Mouse (Mus musculus) cerebellum, adult 11 months (tissue): ENCODE data around the gene Mpc2.

Experiments
- DNase-seq: peaks from one replicate; pipeline ENCODE4 v3.0.0; 2022

Gene Mpc2

DNA sequence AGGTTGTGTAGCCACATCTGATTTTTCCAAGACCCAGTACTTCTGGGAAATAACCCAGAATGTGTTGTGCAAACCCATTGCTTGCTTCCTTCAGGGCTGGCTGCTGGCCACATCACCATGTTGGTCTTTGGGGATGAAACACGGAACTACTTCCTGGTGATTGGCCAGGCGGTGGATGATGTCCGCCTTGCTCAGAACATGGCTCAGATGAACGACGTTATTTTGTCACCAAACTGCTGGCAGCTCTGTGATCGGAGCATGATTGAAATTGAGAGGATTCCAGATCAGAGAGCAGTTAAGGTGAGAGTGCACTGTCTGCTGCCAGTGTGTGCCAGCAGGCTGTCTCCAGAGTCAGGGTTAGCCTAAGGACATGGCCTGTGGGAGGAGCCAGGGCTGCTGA lies 49.7 kb downstream of the Mpc2 start:
- no peak for DNase-seq

DNA sequence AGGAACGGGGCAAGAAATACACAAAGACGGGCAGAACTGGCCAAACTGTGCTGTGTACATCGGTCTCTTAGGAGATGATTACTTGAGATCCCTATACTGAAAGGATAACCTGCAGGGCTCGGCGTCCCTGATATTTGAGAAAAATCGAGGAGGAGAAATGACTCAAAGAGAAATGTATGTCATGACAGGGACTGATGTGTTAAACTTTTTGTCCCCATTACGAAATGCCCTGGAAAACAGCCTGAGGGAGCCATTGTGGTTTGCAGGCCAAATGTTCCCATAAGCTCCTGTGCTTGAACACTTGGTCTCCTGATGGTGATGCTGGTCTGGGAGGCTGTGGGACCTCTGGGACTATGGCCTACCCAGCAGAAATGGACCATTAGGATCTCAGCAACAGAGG lies 60.3 kb downstream of the Mpc2 start:
- DNase-seq = no peak
